Mouse (Mus musculus): ENCODE measurements at regions not wholly inside any gene's neighbourhood (a gene's known extent, or its start where the extent isn't known, plus 50 kb on each side); places are given as distances from the start of the nearest gene placed in this dataset.

- DNase-seq: no peak
Measured at GRCm38 (mm10) chr1:51531360-51531759, 53.1 kb upstream of the Nabp1 start.

GRCm38 (mm10) chr1:51530191-51530926 lies 52.1 kb upstream of the Nabp1 start:
- no peak for DNase-seq

GRCm38 (mm10) chr1:51529653-51530052 lies 51.4 kb upstream of the Nabp1 start:
- no peak for DNase-seq

- no peak for DNase-seq
Measured at GRCm38 (mm10) chr1:51528671-51529070, 50.4 kb upstream of the Nabp1 start.

Data from gastrocnemius, postnatal 25 days (tissue).